Mouse (Mus musculus) stomach, embryonic 16.5 days (tissue): Measurements from ENCODE around the gene Tmem192. TPM values are rescaled to one million over a fixed set of nuclear protein-coding genes. Genes with fewer than 3 reads are reported as not detected.
"Not testable (repeated sequence)": the region's sequence is repeated elsewhere in the genome, so short reads cannot be mapped to it uniquely, and the experiment has no call there.

Source experiments
- ATAC-seq: fragments of 200-750 bp; cut with Nextera tagmentation; 2 replicates; pipeline ENCODE4 v1.8.0; 2017; ENCODE audit warnings: moderate number of reproducible peaks, moderate TSS enrichment; ENCODE audit not compliant: insufficient read depth, low FRiP score
- H3K27ac ChIP-seq: fragments of 300-500 bp; sonication (generic); 2 replicates; pipeline ENCODE4 v1.5.1; 2014; ENCODE audit warnings: low read length
- H3K27me3 ChIP-seq: fragments of 300-500 bp; sonication (generic); 2 replicates; pipeline ENCODE4 v1.6.1; 2014; ENCODE audit warnings: low read length, control low read depth, mixed read lengths; ENCODE audit not compliant: control insufficient read depth, insufficient read depth
- H3K36me3 ChIP-seq: fragments of 300-500 bp; sonication (generic); 2 replicates; pipeline ENCODE4 v1.6.1; 2014; ENCODE audit warnings: low read length; ENCODE audit not compliant: control insufficient read depth, insufficient read depth
- H3K4me1 ChIP-seq: fragments of 300-500 bp; sonication (generic); 2 replicates; pipeline ENCODE4 v1.6.1; 2014; ENCODE audit warnings: low read length, control low read depth, mixed read lengths; ENCODE audit not compliant: control insufficient read depth, insufficient read depth
- H3K4me2 ChIP-seq: fragments of 300-500 bp; sonication (generic); 2 replicates; pipeline ENCODE4 v1.6.1; 2014; ENCODE audit warnings: low read depth, low read length, mixed read lengths
- H3K4me3 ChIP-seq: fragments of 300-500 bp; sonication (generic); replicated peaks from 2 replicates; pipeline ENCODE4 v1.5.1; 2014; ENCODE audit warnings: mild to moderate bottlenecking, low read length
- H3K9ac ChIP-seq: fragments of 300-500 bp; sonication (generic); 2 replicates; pipeline ENCODE4 v1.6.1; 2014; ENCODE audit warnings: low read length
- H3K9me3 ChIP-seq: fragments of 300-500 bp; sonication (generic); replicated peaks from 2 replicates; pipeline ENCODE4 v1.6.1; 2016; ENCODE audit warnings: low read length, control low read depth; ENCODE audit not compliant: control insufficient read depth
- WGBS: fragments of 180-500 bp; shearing (Covaris S2); extraction: QIAGEN DNeasy Blood & Tissue Kit; methylation state at CpG from one replicate; pipeline ENCODE4 v1.1.7; 2014; 5-methylcytosine and 5-hydroxymethylcytosine counted together
- polyA plus RNA-seq: library from polyadenylated mRNA; unstranded; fragments of >200 nt; fragmentation: Nextera tagmentation; extraction: Ambion mirVana; gene quantifications from 2 replicates; pipeline ENCODE4 v1.2.1, GENCODE M21; 2015

Tmem192 gene
- polyA plus RNA-seq, 1 experiment from 2014 or later = 28.4 TPM

DNA sequence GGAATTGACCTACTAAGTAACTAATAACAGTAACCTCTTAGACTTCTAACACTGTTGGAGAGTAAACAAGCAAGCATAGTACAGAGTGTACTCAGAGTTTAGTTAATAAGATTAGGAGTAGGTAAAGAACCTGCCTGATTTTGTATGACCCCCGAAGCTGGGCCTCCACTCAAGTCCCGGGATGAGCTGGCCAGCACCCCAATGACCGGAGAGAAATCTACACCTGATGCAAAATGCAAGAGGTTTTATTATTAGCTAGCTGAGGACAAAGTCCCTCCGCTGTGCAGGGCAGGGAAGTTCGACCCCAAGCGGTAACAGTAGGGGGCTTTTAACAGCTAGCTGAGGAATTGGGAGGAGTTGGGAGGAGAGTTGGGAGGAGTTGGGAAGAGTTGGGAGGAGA is 60.6 kb downstream of the Tmem192 start:
- H3K9ac ChIP-seq, H3K9me3 ChIP-seq, H3K4me2 ChIP-seq, H3K4me3 ChIP-seq, ATAC-seq, H3K27me3 ChIP-seq, H3K27ac ChIP-seq, H3K4me1 ChIP-seq, H3K36me3 ChIP-seq: not testable (repeated sequence)
- WGBS = 76% methylated on average over 6 of the region's 6 CpGs

DNA sequence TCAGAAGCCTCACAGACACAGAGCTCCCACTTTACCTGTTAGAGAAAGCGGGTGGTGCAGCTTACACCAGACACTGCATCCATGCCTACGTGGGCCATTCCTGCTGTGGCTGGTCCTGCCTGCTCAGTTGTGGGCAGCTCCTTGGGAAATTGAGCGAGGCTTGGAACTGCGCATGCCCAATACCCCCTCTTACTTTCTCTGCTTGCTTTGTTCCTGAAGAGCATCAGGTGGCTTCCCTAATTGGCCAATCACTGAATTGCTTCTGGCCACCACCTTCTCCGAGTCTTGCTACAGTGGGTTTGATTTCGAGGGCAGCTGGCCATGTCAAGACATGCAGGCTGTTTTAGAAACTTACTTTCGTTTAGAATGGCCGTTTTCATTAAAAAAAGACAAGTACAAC is 71.4 kb downstream of the Tmem192 start, which contains the start of the genes Trim61 and Trim60:
Gene Trim61 (minus strand): TSS at position 101 of the 400 bp plus-strand sequence.
Gene Trim60 (minus strand): TSS at position 162 of the 400 bp plus-strand sequence.
- ATAC-seq = no peak
- H3K9ac ChIP-seq = no peak within 1 kb of the TSS

More for the DNA sequence above, 71.4 kb downstream of the Tmem192 start, which contains the start of the genes Trim61 and Trim60:
- H3K4me1 ChIP-seq = no peaks in the 10 kb centered on the region
- no peak within 1 kb of the TSS for H3K27ac ChIP-seq
- no peaks in the 10 kb centered on the region for H3K9me3 ChIP-seq
- 88% methylated on average over 8 of the region's 8 CpGs for WGBS
- no peak within 1 kb of the TSS for H3K4me2 ChIP-seq
- H3K36me3 ChIP-seq = no peaks in the 10 kb centered on the region
- H3K27me3 ChIP-seq = no peaks in the 10 kb centered on the region
- no peak within 1 kb of the TSS for H3K4me3 ChIP-seq

Other genes starting within 250 kb of the Tmem192 start
- 143 and 144 TPM in 2 replicates for gene Msmo1, start 213.4 kb upstream of the Tmem192 start, polyA plus RNA-seq
- 4.1 and 5.6 TPM in 2 replicates for gene Klhl2, start 97.2 kb upstream of the Tmem192 start, polyA plus RNA-seq
- not detected in 2 replicates for gene Trim75, start 40.6 kb downstream of the Tmem192 start, polyA plus RNA-seq
- 0.06 TPM in 1 of 2 replicates, not detected in the other for gene Trim61, start 71.3 kb downstream of the Tmem192 start, polyA plus RNA-seq
- gene Trim60, start 71.4 kb downstream of the Tmem192 start, polyA plus RNA-seq = not detected in 2 replicates
- 1.9 and 3.1 TPM in 2 replicates for gene Apela, start 90.2 kb downstream of the Tmem192 start, polyA plus RNA-seq
- gene Gm10663, start 127.8 kb downstream of the Tmem192 start, polyA plus RNA-seq = not detected in 2 replicates
- gene BC030870, start 182.4 kb downstream of the Tmem192 start, polyA plus RNA-seq = 12.4 and 12.7 TPM in 2 replicates